Mouse (Mus musculus) forebrain, embryonic 13.5 days (tissue): ENCODE measurements at regions not wholly inside any gene's neighbourhood (a gene's known extent, or its start where the extent isn't known, plus 50 kb on each side); places are given as distances from the start of the nearest gene placed in this dataset.

Experiments
- ATAC-seq: fragments of 200-750 bp; cut with Nextera tagmentation; 2 replicates; pipeline ENCODE4 v1.8.0; 2017
- H3K27ac ChIP-seq: fragments of 300-500 bp; sonication (generic); 2 replicates; pipeline ENCODE4 v1.5.1; 2015; ENCODE audit warnings: inconsistent platforms, mild to moderate bottlenecking, moderate library complexity
- H3K27me3 ChIP-seq: fragments of 300-500 bp; sonication (generic); 2 replicates; pipeline ENCODE4 v1.6.1; 2015; ENCODE audit warnings: mild to moderate bottlenecking, inconsistent platforms
- H3K36me3 ChIP-seq: fragments of 300-500 bp; sonication (generic); 2 replicates; pipeline ENCODE4 v1.6.1; 2015; ENCODE audit warnings: mild to moderate bottlenecking, inconsistent platforms; ENCODE audit not compliant: poor library complexity, severe bottlenecking
- H3K4me1 ChIP-seq: fragments of 300-500 bp; sonication (generic); 2 replicates; pipeline ENCODE4 v1.6.1; 2015; ENCODE audit warnings: inconsistent platforms
- H3K4me2 ChIP-seq: fragments of 300-500 bp; sonication (generic); 2 replicates; pipeline ENCODE4 v1.6.1; 2015; ENCODE audit warnings: inconsistent platforms, mild to moderate bottlenecking, moderate library complexity
- H3K4me3 ChIP-seq: fragments of 300-500 bp; sonication (generic); 2 replicates; pipeline ENCODE4 v1.5.1; 2015; ENCODE audit warnings: mild to moderate bottlenecking, inconsistent platforms
- H3K9ac ChIP-seq: fragments of 300-500 bp; sonication (generic); 2 replicates; pipeline ENCODE4 v1.6.1; 2015; ENCODE audit warnings: mild to moderate bottlenecking, inconsistent platforms
- H3K9me3 ChIP-seq: fragments of 300-500 bp; sonication (generic); replicated peaks from 2 replicates; pipeline ENCODE4 v1.6.1; 2016; ENCODE audit warnings: inconsistent platforms
- WGBS: fragments of 180-500 bp; shearing (Covaris S2); methylation state at CpG from one replicate; pipeline ENCODE4 v1.1.7; 2015; 5-methylcytosine and 5-hydroxymethylcytosine counted together

DNA sequence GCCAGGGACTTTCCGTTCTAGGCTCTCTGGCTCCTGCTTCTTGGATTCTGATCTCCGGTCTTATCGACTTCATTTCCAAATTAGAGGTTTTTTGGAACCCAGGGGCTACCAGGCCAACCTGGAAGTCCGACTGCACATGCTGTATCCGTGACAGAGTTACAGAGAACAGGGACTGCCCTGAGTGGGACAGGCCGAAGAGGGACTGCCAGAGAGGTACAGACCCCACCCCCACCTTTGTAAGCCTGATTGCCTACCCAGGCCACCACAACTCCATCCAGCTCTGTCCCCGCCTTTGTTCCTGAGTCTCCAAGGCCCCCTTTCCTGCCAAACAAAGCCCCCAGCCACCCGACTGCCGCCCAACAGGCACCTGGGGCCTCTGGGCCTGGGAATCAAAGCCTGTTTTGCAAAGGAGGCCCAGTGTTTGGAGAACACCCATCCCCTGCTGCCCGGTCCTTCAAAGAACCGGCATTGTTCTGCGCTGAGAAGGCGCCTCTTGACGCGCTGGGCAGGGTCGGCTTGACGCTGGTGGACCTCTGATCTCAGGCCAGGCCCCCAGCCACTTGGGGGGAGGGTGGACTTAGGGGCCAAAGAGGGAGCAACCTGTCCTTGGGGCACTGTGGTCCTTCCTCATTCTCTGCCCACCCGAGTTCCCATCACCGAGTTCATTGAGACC, 64.4 kb upstream of the Slc2a1 start:
- H3K4me2 ChIP-seq, result no peak overlapping the region
- H3K4me3 ChIP-seq, result no peak overlapping the region
- H3K36me3 ChIP-seq, result no peaks in the 10 kb centered on the region
- WGBS, result 29% methylated on average over 19 of the region's 19 CpGs
- peaks cover 10% of the 10 kb centered on the region; the same call in 1 of the 2 replicates for H3K4me1 ChIP-seq
- 0 out of 2 replicates have a peak, but pooled peaks have one; percentile 33 for ATAC-seq
- H3K27me3 ChIP-seq, result no peaks in the 10 kb centered on the region
- no peak overlapping the region for H3K27ac ChIP-seq
- no peaks in the 10 kb centered on the region for H3K9me3 ChIP-seq
- H3K9ac ChIP-seq, result no peak overlapping the region

GRCm38 (mm10) chr4:119044836-119045235, 63.7 kb upstream of the Slc2a1 start:
- no peaks in the 10 kb centered on the region for H3K9me3 ChIP-seq
- H3K4me2 ChIP-seq, result no peak overlapping the region
- WGBS, result 77% methylated on average over 13 of the region's 13 CpGs
- no peak for ATAC-seq
- no peaks in the 10 kb centered on the region for H3K27me3 ChIP-seq
- no peaks in the 10 kb centered on the region for H3K36me3 ChIP-seq
- H3K4me1 ChIP-seq, result peaks cover 10% of the 10 kb centered on the region; the same call in 1 of the 2 replicates
- H3K9ac ChIP-seq, result no peak overlapping the region
- no peak overlapping the region for H3K4me3 ChIP-seq
- no peak overlapping the region for H3K27ac ChIP-seq

GRCm38 (mm10) chr4:119050867-119051353, 57.6 kb upstream of the Slc2a1 start:
- no peak overlapping the region for H3K9ac ChIP-seq
- H3K4me2 ChIP-seq, result no peak overlapping the region
- no peak for ATAC-seq
- H3K4me3 ChIP-seq, result no peak overlapping the region
- H3K9me3 ChIP-seq, result no peaks in the 10 kb centered on the region
- H3K27ac ChIP-seq, result no peak overlapping the region
- H3K36me3 ChIP-seq, result no peaks in the 10 kb centered on the region
- H3K4me1 ChIP-seq, result no peaks in the 10 kb centered on the region
- no peaks in the 10 kb centered on the region for H3K27me3 ChIP-seq
- 61% methylated on average over 2 of the region's 2 CpGs for WGBS

GRCm38 (mm10) chr4:119052537-119052936, 56.0 kb upstream of the Slc2a1 start:
- WGBS, result 76% methylated on average over 3 of the region's 3 CpGs
- ATAC-seq, result no peak
- no peak overlapping the region for H3K4me2 ChIP-seq
- no peaks in the 10 kb centered on the region for H3K27me3 ChIP-seq
- no peak overlapping the region for H3K4me3 ChIP-seq
- H3K9me3 ChIP-seq, result no peaks in the 10 kb centered on the region
- H3K9ac ChIP-seq, result no peak overlapping the region
- H3K27ac ChIP-seq, result no peak overlapping the region
- H3K4me1 ChIP-seq, result no peaks in the 10 kb centered on the region
- no peaks in the 10 kb centered on the region for H3K36me3 ChIP-seq

DNA sequence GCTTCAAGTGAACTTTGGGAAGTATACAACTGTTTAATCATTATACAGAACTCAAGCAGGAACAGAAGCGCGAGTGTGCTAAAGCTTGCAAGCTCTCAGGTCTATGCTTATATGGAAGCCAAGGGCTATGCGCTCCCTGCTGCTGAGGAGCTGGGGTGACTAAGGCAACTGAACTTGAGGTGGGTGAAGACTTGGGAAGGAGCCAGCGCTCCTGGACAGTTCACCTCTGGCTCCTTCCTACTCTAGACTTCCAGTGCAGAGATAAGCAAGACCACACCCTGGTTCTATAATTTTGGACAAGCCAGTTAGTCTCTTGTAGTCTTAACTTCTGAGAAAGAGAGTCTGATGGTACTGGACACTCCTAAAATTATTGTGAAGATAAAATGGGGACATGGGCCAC, 55.3 kb upstream of the Slc2a1 start:
- no peaks in the 10 kb centered on the region for H3K4me1 ChIP-seq
- WGBS, result 100% methylated on average over 4 of the region's 4 CpGs
- ATAC-seq, result no peak

GRCm38 (mm10) chr4:119053680-119054079, 54.8 kb upstream of the Slc2a1 start:
- H3K4me2 ChIP-seq, result no peak overlapping the region
- no peaks in the 10 kb centered on the region for H3K36me3 ChIP-seq
- no peaks in the 10 kb centered on the region for H3K27me3 ChIP-seq
- no peaks in the 10 kb centered on the region for H3K4me1 ChIP-seq
- H3K27ac ChIP-seq, result no peak overlapping the region
- ATAC-seq, result no peak
- H3K9me3 ChIP-seq, result no peaks in the 10 kb centered on the region
- 92% methylated on average over 6 of the region's 6 CpGs for WGBS
- no peak overlapping the region for H3K4me3 ChIP-seq
- H3K9ac ChIP-seq, result no peak overlapping the region

More for the DNA sequence above, 55.3 kb upstream of the Slc2a1 start:
- Histone ChIP-seq H3K36me3 (no peaks in the 10 kb centered on the region), H3K9me3 (no peaks in the 10 kb centered on the region), H3K4me3 (no peak overlapping the region), H3K4me2 (no peak overlapping the region), H3K27me3 (no peaks in the 10 kb centered on the region), H3K27ac (no peak overlapping the region), H3K9ac (no peak overlapping the region)

DNA sequence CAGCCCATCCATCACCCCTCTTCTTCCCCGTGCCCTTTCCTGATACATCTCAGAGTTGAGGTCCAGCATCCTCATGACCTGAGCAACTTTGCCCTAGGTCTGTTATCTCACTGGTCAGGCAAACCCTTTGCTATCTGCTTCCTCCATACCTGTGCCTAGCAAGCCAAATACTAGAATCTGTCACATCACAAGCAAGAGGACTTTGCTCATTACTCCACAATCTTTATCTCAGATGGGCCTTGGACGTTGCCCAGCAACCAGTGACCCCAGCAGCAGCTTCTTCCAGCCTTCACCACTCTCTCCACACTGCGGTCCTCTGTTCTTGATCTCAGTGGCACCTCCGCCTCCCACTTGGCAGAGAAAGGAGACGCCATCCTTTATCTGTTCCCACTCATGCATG, 54.4 kb upstream of the Slc2a1 start:
- H3K27me3 ChIP-seq, result no peaks in the 10 kb centered on the region
- 92% methylated on average over 5 of the region's 5 CpGs for WGBS
- H3K4me1 ChIP-seq, result no peaks in the 10 kb centered on the region
- H3K27ac ChIP-seq, result no peak overlapping the region
- no peak overlapping the region for H3K9ac ChIP-seq
- H3K36me3 ChIP-seq, result no peaks in the 10 kb centered on the region
- ATAC-seq, result no peak
- no peak overlapping the region for H3K4me3 ChIP-seq
- H3K9me3 ChIP-seq, result no peaks in the 10 kb centered on the region
- H3K4me2 ChIP-seq, result no peak overlapping the region

DNA sequence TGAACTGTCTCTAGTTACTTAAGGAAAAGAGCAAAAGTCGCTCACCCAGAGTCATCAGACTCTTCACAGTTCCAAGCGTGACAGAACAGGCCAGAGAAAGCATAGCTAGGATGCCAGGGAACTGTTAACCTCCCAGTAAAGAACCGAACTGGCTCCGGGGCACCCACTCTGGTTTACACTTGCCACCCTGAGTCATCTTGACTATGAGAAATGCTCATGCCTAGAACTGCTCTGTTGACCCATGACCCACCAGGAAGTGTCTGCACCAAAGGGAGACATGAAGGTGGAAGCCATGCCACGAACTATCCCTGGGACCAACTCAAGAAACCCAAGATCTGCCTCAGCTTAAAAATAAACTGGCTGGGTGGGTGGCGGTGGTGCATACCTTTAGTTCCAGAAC, 51.3 kb upstream of the Slc2a1 start:
- H3K4me3 ChIP-seq, result no peak overlapping the region
- H3K36me3 ChIP-seq, result no peaks in the 10 kb centered on the region
- H3K27ac ChIP-seq, result no peak overlapping the region
- no peak for ATAC-seq
- H3K27me3 ChIP-seq, result no peaks in the 10 kb centered on the region
- no peaks in the 10 kb centered on the region for H3K9me3 ChIP-seq
- WGBS, result 87% methylated on average over 6 of the region's 6 CpGs
- no peaks in the 10 kb centered on the region for H3K4me1 ChIP-seq
- no peak overlapping the region for H3K4me2 ChIP-seq
- no peak overlapping the region for H3K9ac ChIP-seq

DNA sequence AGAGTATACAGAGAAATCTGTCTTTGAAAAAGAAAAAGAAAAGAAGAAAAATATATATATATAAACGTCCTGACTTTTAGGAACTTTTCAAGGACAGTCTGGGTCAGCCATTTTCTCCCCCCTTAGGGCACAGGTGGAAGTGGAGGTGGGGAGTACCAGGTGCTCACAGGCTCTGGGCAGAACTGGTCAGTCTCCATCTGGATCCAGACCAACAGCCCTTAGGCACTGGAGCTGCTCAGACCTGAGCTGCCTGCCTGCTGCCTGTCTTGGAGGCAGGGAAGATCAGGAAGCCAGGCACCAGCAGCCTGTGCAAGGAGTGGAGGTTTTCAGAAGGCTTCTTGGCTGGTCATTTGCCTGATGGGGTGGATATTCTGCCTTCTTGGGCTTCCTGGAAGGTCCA, 50.7 kb upstream of the Slc2a1 start:
- no peak for ATAC-seq
- Histone ChIP-seq H3K36me3 (no peaks in the 10 kb centered on the region), H3K27ac (no peak overlapping the region), H3K9me3 (no peaks in the 10 kb centered on the region), H3K4me3 (no peak overlapping the region), H3K27me3 (no peaks in the 10 kb centered on the region), H3K4me2 (no peak overlapping the region), H3K9ac (no peak overlapping the region), H3K4me1 (no peaks in the 10 kb centered on the region)
- 75% methylated on average over 1 of the region's 1 CpGs for WGBS
